Mouse (Mus musculus) adipocyte (in vitro differentiated cells): ENCODE results near the gene Asb10.
A peak's percentile ranks its signal among the peaks of the same experiment; 100 is the strongest.

Experiments used
- DNase-seq: peaks from one replicate; pipeline ENCODE4 v3.0.0-alpha.2; 2016; ENCODE audit warnings: low spot score

Asb10 gene

DNA sequence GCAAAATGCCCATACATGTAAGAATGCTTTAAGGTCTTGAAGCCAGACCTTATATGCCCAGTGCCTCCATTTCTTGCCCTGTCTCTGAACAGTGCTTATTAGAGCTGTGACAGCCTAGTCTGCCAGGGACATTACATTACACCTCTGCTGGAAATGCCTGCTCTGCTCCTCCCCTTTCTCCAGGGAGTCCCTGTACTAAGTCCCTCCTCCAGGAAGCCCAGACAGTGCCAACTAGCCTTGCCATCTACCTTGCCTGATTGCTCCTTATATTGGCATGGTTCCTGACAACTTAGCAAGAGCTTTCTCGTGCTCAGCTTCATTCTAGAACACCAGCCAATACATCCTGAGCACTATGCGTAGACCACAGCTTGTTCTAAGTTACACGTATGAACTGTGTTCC is 5.0 kb downstream of the Asb10 start:
- DNase-seq, result no peak

DNA sequence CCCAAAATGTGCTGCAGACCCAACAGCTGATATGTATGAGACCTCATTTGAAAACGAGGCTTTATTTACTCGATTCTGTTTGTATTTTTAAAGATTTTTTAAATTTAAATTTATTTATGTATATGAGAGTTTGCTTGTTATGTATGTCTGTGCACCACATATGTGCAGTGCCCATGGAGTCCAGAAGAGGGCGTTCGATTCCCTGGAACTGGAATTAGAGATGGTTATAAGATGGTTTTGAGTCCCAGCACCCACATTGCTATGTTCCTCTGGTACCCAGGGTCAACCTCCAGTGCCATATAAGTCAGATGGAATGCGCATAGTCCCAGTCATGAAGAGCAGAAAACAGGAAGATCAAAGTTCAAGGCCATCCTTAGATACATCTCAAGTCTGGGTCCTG is 6.5 kb downstream of the Asb10 start:
- no peak for DNase-seq

DNA sequence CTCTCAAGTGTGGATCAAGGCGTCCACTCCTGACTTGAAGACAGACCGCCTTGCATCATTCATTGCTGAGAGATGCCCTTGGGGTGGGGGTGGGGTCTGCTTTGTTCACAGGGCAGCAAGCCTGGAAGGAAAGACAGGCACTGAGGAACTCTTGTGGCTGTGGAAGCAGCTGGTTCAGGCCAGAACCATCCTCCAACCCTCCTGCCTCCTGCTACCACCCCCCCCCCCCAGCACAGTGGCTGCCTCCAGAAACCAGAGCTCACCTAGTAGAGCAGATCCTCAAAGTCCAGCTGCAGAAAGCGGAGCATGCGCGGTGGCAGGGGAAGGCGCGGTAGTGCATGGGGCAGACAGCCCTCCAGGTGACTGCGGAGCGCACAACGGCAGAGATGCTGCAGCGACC is 7.4 kb downstream of the Asb10 start:
- no peak for DNase-seq

DNA sequence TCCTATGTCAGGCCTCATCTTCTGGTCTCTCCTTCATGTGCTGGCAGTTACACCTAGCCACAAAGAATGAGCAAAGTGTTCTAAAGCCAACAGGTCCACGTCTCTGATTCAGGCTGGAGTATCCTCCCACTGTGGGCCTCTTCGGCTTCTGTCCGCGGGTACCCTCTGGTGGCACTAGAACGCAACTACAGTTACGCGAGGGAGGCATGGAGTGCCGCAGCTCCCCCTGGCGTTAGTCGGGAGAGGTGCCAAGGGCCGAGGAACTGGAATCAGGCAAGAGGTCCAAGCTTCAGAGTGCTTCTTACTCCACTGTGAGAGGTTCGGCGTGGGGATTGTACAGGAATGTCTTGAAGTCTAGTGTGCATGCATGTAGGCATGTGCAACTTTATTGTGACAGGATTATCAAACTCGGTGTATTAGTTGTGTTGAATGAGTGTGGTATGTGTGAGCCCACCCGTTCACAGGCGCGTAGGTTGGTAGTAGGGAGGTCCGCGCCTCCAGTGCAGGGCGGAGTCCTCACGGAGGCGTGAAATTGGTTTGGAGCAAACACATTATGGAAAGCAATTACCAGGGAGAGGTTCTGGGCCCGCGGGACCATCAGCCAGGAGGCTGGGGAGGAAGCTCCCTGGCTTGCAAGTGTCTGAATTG is 10.6 kb downstream of the Asb10 start:
- peak; percentile 99 for DNase-seq

DNA sequence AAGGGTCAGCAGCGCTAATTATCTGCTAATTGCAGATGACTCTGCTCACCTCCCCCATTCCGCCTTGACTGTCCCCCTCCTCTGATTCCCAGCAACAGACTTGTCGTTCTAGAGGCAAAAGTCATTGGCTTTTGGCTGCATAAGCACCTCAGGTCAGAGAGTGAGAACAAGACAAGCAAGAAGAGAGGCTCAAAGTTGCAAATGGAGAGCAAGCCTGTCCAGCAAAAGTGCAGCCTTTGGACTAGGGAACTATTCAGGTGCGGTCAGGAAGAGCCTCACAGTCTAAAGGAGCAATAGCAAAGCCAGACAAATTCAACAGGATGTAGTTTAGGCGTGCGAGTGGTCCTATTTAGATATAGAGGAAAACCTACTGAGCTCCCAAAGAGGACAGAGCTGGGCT is 13.0 kb downstream of the Asb10 start:
- DNase-seq, result no peak

DNA sequence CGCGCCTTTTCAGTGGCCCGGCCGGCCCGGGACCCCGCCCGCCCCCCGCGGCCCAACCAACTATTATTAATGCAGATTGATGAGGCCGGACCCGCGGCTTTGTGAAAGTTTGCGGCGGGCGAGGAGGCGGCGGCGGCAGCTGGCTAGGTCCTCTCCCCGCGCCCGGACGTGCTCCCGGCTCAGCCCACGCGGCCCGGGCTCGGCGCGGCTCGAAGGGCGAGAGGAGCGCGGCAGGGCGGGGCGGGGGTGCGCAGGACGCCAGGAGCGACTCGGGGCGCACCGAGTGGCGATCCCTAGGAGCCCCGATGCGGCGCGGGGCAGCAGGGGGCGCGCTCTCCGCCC is 13.9 kb downstream of the Asb10 start, which contains the start of gene Gbx1:
Gene Gbx1, minus strand, starts transcription at position 314 of the 342 bp plus-strand sequence.
- DNase-seq, result no peak

DNA sequence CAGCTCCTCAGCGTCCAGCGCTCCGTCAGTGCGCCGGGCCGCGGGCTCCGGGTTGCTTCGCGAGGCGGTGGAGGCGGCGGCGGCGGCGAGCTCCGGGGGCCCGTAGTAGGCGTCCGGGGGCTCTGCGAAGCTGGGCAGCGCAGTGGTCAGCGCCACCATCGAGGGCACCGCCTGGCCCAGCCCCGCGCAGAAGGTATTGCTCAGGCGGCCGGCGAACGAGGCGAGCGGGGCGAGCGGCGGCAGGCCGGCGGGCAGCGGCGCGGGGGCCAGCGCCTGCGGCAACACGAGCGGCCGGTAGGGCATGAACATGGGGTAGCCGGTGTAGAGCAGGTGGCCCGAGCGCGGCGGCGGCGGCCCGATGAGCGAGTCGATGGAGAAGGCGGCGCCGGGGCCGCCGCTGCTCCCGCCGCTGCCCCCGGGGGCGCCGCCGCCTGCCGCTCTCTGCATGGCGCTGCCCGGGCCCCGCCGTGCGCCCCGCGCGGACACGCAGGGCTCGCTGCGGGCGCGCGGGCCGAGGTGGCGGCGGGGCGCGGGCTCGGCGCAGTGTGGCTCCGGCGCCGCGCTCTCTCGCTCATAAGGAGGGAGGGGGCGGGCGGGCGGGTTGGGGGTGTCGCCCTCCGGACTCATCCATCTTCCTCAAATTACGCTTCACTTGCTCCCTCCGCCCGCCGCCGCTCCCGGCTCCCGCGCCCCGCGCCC is 14.4 kb downstream of the Asb10 start:
- DNase-seq, result no peak

DNA sequence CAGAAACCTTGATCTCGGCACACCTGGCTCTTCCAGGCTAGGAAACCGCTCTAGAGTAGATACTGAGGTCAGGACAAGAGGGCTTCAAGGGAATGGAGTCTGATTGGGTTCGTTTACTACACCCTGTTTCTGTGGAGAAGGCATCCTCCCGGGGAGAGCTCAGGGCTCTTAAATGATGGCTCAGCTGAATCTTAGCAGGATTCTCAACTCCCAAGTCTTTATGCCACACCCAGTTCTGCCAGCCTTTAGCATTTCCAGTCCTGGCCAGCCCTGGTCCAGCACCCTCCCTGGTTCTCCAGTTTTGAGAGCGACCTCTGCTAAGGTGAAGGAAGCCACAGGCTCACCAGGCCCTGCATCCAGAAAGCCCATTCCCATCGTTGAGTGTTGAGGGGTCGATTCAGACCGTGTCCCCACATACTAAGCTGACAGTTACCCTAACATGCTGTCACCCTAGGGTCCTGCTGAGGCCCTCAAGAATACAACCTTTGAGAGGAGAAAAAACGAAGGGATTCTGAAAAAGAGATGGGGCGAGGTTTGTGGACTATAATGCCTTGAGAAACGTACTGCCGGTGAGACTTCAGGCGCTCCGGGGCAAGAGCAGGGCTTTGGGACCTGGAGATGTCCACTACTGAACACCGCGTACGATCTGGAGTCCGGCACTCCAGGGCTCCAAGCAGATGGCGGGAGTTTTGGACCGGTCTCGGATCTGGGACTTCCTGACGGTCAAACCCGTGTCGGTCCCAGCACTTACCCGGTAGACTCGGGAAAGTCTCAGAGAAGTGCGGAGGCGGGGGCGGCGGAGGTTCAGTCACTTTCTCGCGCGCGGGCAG is 15.2 kb downstream of the Asb10 start:
- DNase-seq, result no peak

DNA sequence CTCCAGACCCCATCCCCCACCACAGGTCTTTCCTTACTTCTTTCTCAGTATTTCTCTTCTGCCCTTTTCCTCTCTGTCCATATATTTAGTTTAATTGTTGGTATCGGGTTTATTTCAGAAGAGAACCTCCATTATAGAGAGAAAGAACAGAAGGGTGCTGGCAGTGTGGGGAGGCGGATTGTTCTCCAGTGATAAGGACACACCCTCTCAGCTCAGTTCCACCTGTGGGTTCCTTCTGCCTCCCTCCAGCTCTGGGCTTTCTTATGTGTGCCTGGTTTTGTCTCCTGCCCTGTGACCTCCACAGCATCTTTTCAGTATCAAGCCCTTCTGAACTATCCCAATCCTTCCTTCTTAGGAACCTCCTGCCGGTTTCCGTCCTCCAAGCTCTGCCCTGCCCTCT is 16.3 kb downstream of the Asb10 start:
- no peak for DNase-seq

DNA sequence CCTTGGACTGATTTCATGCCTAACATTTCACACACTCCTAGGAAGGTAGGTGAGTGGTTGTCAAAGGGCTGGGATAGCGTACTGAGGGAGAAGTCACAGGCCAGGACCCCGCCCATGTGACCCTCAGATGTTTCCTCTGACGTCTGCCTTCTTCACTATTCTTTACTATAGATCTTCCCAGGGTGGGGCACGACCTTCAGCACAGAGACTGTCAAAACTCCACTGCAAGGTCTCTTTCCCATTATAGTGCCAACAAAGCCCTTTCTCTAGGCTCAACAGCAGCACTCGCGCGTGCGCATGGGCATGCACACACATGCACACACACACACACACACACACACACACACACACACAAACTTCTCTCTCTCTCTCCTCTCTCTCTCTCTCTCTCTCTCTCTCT is 17.0 kb downstream of the Asb10 start:
- DNase-seq, result no peak

DNA sequence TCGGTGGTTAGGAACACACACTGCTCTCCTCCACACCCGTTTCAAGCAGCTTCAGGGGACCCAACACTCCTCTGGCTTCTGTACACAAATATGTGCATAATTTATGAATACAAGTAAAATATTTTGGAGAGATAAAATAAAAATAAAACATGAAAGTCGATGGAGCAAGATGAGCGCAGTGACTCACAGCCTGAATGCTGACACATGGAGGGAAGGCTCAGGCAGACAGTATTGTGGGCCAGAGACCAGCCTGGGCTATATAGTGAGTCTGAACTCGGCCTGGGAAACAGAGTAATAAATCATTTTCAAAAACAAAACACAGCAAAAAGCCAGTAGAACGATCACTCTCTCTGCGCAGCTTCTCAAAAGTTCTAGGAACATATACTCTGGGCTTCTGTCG is 19.4 kb downstream of the Asb10 start:
- DNase-seq, result no peak

DNA sequence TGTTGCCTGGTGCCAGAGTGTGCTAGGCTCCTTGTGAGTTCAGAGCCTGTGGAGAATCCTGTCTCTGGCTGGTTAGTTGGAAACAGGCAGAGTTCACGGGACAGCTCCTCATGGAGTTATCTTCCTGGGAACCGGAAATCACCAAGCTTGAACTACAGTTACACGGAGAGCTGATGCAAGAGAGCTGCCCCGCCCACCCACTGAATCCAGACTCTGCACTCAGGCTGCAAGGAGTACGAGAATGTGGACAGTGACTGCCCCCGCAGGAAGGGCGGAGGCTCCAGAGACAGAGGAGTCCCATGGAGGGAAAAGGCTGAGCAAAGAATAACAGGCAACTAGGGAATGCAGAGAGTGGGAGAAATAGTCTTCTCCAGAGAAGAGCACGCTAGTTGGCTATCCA is 28.5 kb downstream of the Asb10 start:
- peak; percentile 84 for DNase-seq

DNA sequence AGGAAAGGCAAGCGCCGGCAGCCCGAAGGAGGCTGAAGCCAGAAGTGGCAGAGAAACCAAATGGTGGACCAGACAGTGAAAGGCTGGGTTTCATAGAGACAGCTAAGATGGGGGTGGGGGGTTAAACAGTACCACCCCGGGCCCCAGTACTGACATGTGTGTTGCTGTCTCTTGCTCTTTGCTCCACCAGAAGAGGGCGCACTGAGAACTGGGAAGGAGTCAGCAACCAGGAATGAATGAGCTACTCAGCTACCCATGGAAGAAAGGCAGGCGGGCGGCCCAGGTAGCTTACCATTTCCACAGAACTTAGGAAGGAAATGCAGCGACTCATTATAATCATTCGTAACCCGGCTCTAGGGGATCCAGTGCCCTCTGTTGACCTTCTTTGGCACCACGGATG is 30.1 kb downstream of the Asb10 start:
- peak; percentile 48 for DNase-seq

DNA sequence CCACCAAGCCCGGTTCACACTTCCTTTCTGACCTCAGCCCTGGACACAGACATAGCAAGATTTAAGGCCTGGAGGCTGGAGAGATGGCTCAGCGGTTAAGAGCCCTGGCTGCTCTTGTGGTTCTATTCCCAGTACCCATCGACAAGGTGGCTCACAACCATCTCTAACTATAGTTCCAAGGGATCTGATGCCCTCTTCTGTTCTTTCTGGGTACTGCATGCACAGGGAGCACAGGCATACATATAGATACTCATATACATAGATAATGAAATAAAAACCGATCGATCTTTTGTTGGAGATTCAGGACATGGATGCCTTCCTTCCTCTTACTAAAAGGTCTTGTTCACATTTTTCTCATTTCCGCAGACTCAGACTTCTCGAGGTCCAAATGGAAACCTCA is 32.4 kb downstream of the Asb10 start:
- no peak for DNase-seq

DNA sequence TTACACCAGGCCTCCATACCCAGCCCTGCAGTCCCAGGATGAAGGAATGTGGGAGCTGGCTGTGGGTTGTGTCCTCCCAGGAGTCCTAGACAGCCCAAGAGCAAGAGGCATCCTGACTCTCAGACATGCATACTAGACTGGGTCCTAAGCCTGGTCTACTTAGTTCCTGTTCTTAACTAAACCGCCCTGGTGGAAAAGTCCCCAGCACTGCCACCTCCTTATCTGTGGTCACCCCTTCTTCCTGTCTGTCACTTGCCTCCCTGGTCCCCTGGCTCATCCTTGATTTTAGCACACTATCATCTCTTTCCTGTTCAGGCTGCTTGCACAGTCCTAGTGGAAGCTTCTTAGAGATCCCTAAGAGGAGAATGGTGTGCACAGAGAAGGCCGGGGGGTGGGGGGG is 35.3 kb downstream of the Asb10 start:
- no peak for DNase-seq

DNA sequence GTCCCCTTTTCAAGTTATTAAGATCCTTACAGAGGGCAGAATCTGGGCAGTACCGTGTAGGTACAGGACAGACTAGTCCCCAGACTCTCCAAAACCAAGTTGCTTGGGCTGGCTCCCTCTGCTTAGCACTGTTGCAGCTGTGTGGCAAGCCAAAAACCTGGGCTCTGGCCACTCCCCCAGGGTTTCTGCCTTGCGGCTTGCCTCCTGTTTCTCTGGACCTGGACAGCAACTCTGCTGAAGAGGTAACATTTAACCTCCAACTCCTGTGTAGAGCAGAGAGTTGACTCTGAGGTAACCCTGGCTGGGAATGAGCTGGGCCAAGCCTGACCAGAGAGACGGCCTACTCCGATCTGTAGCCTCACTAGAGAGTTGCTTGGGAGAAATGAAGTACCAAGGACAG is 38.0 kb downstream of the Asb10 start:
- peak; percentile 58 for DNase-seq

DNA sequence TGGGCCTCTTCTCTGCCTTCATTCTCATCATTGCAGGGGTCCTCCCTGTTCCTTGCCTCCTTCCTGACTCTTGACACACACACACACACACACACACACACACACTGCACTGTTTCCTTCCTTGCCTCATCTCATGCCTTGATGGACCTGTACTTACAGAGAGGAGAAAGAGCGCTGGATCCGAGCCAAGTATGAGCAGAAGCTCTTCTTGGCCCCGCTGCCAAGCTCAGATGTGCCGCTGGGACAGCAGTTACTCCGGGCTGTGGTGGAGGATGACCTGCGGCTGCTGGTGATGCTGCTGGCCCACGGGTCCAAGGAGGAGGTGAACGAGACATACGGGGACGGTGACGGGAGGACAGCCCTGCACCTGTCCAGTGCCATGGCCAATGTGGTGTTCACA is 39.9 kb downstream of the Asb10 start:
- peak; percentile 84 for DNase-seq

DNA sequence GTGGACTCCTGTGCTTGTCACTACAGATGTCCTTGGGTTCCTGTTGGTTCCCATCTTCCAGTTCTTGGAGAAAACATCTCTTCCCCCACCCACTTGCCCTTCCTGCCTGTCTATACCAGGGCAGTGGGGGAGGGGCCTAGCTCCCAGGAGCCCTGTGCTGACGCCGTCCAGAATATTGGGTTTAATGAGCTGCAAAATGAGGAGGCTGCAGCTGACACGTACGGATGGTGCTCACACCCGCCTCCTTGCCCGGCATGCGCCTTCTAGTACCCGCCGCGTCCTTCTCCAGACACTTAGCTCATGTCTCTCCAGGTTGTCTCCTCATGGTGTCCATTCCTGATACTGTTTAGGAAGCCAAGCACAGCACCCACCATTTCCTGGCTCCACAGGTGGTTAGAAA is 41.7 kb downstream of the Asb10 start:
- no peak for DNase-seq

DNA sequence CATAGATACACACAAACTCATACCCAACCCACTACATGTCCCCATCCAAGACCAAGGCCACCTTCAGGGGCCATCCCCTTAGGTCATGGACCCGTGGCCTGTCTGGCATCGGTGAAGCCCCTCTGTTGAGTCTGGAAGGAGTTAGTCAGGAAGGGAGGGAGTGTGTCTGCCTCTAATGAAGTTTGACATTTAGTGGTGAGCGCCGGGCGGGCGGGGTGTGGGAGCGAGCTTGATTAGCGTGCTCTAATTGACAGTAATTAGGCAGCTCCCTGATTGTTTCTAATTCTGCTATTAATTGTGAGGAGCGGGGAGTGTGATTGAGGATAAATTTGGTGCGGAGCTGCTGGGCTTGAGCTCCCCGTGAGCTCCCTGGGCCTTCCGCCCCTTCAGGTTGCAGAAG is 43.3 kb downstream of the Asb10 start:
- no peak for DNase-seq

DNA sequence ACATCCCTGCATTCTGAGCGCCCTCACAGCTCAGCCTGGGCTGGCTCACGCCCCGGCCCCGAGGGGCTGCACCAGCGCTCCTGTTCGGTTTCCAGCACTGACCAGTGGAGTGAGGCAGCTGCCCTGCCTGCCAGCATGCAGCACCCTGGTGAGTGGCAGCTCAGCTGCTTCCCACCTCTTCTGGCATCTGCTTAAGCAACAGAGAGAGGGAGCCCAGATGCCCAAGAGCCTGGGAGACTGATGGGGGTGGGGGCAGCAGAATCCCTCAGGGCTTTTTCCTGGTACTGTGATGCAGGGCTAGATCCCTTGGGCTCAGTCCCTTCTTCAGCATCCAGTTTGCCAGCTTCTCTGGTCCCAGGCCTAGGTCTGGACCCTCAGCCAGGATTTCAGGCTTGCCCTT is 44.0 kb downstream of the Asb10 start:
- DNase-seq, result no peak

DNA sequence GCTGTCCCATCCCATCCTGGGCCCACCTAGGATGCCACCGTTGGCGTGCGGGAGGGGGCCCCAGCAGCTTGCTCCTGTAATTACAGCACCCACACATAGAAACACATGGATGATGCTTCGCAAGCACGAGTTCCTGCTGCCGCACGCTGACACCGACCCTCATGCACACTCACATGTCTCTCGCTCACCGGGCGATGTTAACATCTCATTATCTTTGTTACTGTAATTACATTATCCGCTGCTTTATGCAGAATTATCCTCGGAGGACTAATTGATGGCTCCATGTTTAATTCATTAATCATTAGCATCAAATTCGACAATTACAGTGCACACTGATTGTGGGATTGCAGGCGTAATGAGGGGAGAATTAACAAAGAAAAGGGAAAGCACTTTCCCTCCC is 45.8 kb downstream of the Asb10 start:
- no peak for DNase-seq

DNA sequence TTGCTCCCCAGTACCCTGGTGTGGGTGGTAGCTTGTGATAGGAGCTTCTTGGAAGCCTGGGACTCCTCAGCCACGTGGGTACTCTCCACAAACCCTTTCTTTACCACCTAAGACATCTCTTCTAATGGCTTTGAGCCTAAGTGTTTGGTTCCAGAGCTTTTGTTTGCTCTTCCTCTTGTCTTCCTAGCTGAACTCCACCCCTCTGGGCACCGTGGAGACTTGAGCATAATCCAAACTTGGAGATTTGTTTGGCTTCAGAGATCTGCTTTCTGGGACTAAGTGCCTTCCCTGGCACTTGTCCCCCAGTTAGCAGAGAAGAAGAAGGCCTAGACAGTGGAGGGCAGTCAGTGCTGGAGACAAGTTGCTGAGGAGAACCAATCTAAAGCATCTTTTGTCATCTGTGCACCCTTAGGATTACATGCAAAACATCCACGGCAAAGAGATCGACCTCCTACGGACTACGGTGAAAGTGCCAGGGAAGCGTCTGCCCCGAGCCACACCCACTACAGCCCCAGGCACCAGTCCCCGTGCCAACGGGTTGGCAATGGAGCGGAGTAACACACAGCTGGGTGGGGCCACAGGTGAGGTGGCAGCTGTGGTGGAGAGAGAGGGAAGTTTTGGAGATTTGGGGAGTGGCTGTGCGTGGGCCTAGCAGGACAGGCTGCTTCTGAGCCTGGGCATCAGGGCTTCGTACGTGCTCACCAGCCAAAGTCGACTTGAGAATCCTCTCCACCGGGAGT is 48.1 kb downstream of the Asb10 start:
- DNase-seq, result peak; percentile 93
